In genomic region chr2:126874809-126875515, GRCm38 (mm10) we compare ENCODE assay signal across 7 mouse cellular contexts. TPM values are rescaled to one million over a fixed set of nuclear protein-coding genes. Genes with fewer than 3 reads are reported as not detected.
A peak's percentile ranks its signal among the peaks of the same experiment; 100 is the strongest.
DNase-seq lines count a peak whose midpoint lies in the region; ATAC-seq and TF ChIP-seq lines count a peak whose summit lies in the region.

No protein-coding gene starts in this region.

- H3K4me3 ChIP-seq in ES-Bruce4 (ENCODE audit: low read depth, low read length) = peak overlapping the region; percentile 92
- H3K4me3 ChIP-seq in hindbrain, embryonic 12.5 days = peak overlapping the region; percentile 90
- H3K4me3 ChIP-seq in olfactory bulb, adult 2 months (ENCODE audit: insufficient read depth, low read depth, low read length) = peak overlapping the region; percentile 92

- H3K9ac ChIP-seq in ES-Bruce4 (ENCODE audit: low read depth, poor library complexity, severe bottlenecking) = peak overlapping the region; percentile 86
- peak overlapping the region; percentile 90 for H3K9ac ChIP-seq in hindbrain, embryonic 12.5 days

- H3K4me1 ChIP-seq in ES-Bruce4 (ENCODE audit: control insufficient read depth, insufficient read depth, low read length) = peaks cover 4% of the 10 kb centered on the region
- H3K4me1 ChIP-seq in hindbrain, embryonic 12.5 days = peaks cover 9% of the 10 kb centered on the region
- H3K4me1 ChIP-seq in olfactory bulb, adult 2 months (ENCODE audit: control insufficient read depth, insufficient read depth, low read length) = peaks cover 4% of the 10 kb centered on the region; the same call in 1 of the 2 replicates

- DNase-seq in A20 (ENCODE audit: low read depth, low spot score) (peak; percentile 73), liver (peak; percentile 36)
- peak; percentile 71 for DNase-seq in embryo, embryonic 10.5 days (ENCODE audit: low spot score)
- no peak for DNase-seq in urinary bladder, postnatal 4 days (ENCODE audit: low spot score in 2 of 2)

- TF ChIP-seq EP300 in ES-Bruce4 (IDR thresholded peaks at IDR 0.05; ENCODE audit: insufficient read depth, low read depth, low read length) = no peak

- WGBS in hindbrain, embryonic 12.5 days = 32% methylated on average over 13 of the region's 13 CpGs
- WGBS in olfactory bulb, adult 2 months = 22% methylated on average over 13 of the region's 13 CpGs

- peak overlapping the region; percentile 82 for H3K27ac ChIP-seq in ES-Bruce4 (ENCODE audit: insufficient read depth, low read length)
- peak overlapping the region; percentile 97 for H3K27ac ChIP-seq in hindbrain, embryonic 12.5 days
- H3K27ac ChIP-seq in olfactory bulb, adult 2 months (ENCODE audit: insufficient read depth, low read depth, low read length) = peak overlapping the region; percentile 16; the same call in 1 of the 2 replicates

- no peaks in the 10 kb centered on the region for H3K27me3 ChIP-seq in ES-Bruce4 (ENCODE audit: control insufficient read depth, insufficient read depth, low read length, poor library complexity, severe bottlenecking)
- H3K27me3 ChIP-seq in hindbrain, embryonic 12.5 days = no peaks in the 10 kb centered on the region

- H3K36me3 ChIP-seq in ES-Bruce4 (ENCODE audit: control insufficient read depth, insufficient read depth, low read length, poor library complexity, severe bottlenecking) = no peaks in the 10 kb centered on the region
- no peaks in the 10 kb centered on the region for H3K36me3 ChIP-seq in hindbrain, embryonic 12.5 days

- no peaks in the 10 kb centered on the region for H3K9me3 ChIP-seq in ES-Bruce4 (replicated peaks; ENCODE audit: control insufficient read depth, insufficient read depth, low read length, poor library complexity, severe bottlenecking)
- no peaks in the 10 kb centered on the region for H3K9me3 ChIP-seq in hindbrain, embryonic 12.5 days (replicated peaks)

- TF ChIP-seq POLR2A in ES-Bruce4 (IDR thresholded peaks at IDR 0.05; ENCODE audit: insufficient read depth, low read length) = no peak
- TF ChIP-seq POLR2A in olfactory bulb, adult 2 months (IDR thresholded peaks at IDR 0.05; ENCODE audit: insufficient read depth, low read depth, low read length) = no peak

- ATAC-seq in hindbrain, embryonic 12.5 days (ENCODE audit: low FRiP score) = peak; percentile 6; the same call in 1 of the 2 replicates

- no peak for TF ChIP-seq CTCF in ES-Bruce4 (IDR thresholded peaks at IDR 0.05; ENCODE audit: low read depth, low read length)
- no peak for TF ChIP-seq CTCF in olfactory bulb, adult 2 months (IDR thresholded peaks at IDR 0.05; ENCODE audit: insufficient read depth, low read depth, low read length)

- H3K4me2 ChIP-seq in hindbrain, embryonic 12.5 days (replicated peaks) = peak overlapping the region; percentile 70

RNA-seq across cellular contexts. Expression of gene Trpm7, which starts 1.1 kb away (rescaled TPM):
- polyA plus RNA-seq in ES-Bruce4 (2011; ENCODE audit: insufficient read depth, insufficient read length, low read depth, missing spikeins) = 82.5 and 83.3 TPM in 2 replicates
- 43.0 and 46.8 TPM in 2 replicates for polyA plus RNA-seq in hindbrain, embryonic 12.5 days (2016; fragmentation: Nextera tagmentation; extraction: Ambion mirVana)
- polyA plus RNA-seq in olfactory bulb, adult 2 months (2012; ENCODE audit: insufficient read depth, insufficient read length, low replicate concordance, missing spikeins) = 111 and 261 TPM in 2 replicates

RNA-seq across cellular contexts. Expression of gene Sppl2a, which starts 58.1 kb away (rescaled TPM):
- polyA plus RNA-seq in ES-Bruce4 (2011; ENCODE audit: insufficient read depth, insufficient read length, low read depth, missing spikeins) = 18.9 and 22.4 TPM in 2 replicates
- polyA plus RNA-seq in hindbrain, embryonic 12.5 days (2016; fragmentation: Nextera tagmentation; extraction: Ambion mirVana) = 35.6 and 37.2 TPM in 2 replicates
- polyA plus RNA-seq in olfactory bulb, adult 2 months (2012; ENCODE audit: insufficient read depth, insufficient read length, low replicate concordance, missing spikeins) = 119 TPM in 1 of 2 replicates, not detected in the other

Comparison
In these comparisons a context has a peak if more than half of its experiments do, and no peak if none do; other contexts are left out.
1. DNase-seq: peak in A20 (single experiment), embryo, embryonic 10.5 days (single experiment) and liver (single experiment); none in urinary bladder, postnatal 4 days (0 of 2).
2. H3K27ac ChIP-seq: peak in every context shown above with its lines; median percentile 97 in hindbrain, embryonic 12.5 days; 82 in ES-Bruce4; 16 in olfactory bulb, adult 2 months.
3. Peak in every context shown above with its lines, with median percentiles within 50 percentile points of each other: H3K4me3 ChIP-seq.